Mouse (Mus musculus) bone marrow macrophage, adult 2 months (primary cell): ENCODE measurements around the gene Plod3.

ENCODE experiments used
- CTCF ChIP-seq: IDR thresholded peaks from 2 replicates; pipeline ENCODE4 v1.5.1; 2012; ENCODE audit warnings: low read depth, mild to moderate bottlenecking, low read length, moderate library complexity
- POLR2A ChIP-seq: IDR thresholded peaks from 2 replicates; pipeline ENCODE4 v1.6.1; 2012; ENCODE audit warnings: mild to moderate bottlenecking, low read depth, low read length, borderline replicate concordance

DNA sequence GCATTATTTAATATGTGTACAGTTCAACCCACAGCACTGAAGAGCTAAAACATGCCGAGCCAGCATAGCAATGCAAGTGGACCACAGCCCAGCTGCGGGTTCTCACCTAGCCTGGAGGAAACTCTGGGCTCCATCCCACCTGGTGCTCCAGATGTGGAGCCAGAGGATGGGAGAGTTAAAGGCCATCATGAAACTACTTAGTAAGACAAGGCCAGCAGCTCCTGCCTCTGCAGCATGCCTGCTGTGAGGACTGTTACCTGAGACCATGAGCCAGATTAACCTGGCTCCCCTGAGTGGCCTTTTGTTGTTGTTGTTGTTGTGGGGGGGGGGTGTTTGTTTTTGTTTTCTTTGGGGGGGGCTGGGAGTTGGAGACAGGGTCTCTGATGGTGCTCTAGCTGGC lies 43.4 kb upstream of the Plod3 start:
- TF ChIP-seq POLR2A (no peak), CTCF (no peak)
